Mouse (Mus musculus) limb, embryonic 10.5 days (tissue): ENCODE data around the gene Dars2. TPM values are rescaled to one million over a fixed set of nuclear protein-coding genes. Genes with fewer than 3 reads are reported as not detected.

Experiments used
- DNase-seq: peaks from one replicate; pipeline ENCODE4 v3.0.0-alpha.2; 2017; ENCODE audit warnings: low spot score
- H3K27ac ChIP-seq: fragments of 300-500 bp; sonication (generic); 2 replicates; pipeline ENCODE4 v1.5.1; 2016; ENCODE audit warnings: mild to moderate bottlenecking
- H3K27me3 ChIP-seq: fragments of 300-500 bp; sonication (generic); 2 replicates; pipeline ENCODE4 v1.6.1; 2016; ENCODE audit warnings: low read depth, mild to moderate bottlenecking; ENCODE audit not compliant: poor library complexity, severe bottlenecking
- H3K36me3 ChIP-seq: fragments of 300-500 bp; sonication (generic); 2 replicates; pipeline ENCODE4 v1.6.1; 2016; ENCODE audit warnings: mild to moderate bottlenecking, moderate library complexity
- H3K4me1 ChIP-seq: fragments of 300-500 bp; sonication (generic); 2 replicates; pipeline ENCODE4 v1.6.1; 2016
- H3K4me3 ChIP-seq: fragments of 300-500 bp; sonication (generic); 2 replicates; pipeline ENCODE4 v1.5.1; 2016; ENCODE audit warnings: mild to moderate bottlenecking, moderate library complexity
- H3K9me3 ChIP-seq: fragments of 300-500 bp; sonication (generic); replicated peaks from 2 replicates; pipeline ENCODE4 v1.6.1; 2016; ENCODE audit warnings: mild to moderate bottlenecking
- WGBS: fragments of 180-500 bp; shearing (Covaris S2); methylation state at CpG from one replicate; pipeline ENCODE4 v1.1.7; 2016; 5-methylcytosine and 5-hydroxymethylcytosine counted together
- polyA plus RNA-seq: library from polyadenylated mRNA; unstranded; fragments of >200 nt; fragmentation: Nextera tagmentation; extraction: Ambion mirVana; gene quantifications from 2 replicates; pipeline ENCODE4 v1.2.1, GENCODE M21; 2016

Gene Dars2
- polyA plus RNA-seq, 1 experiment from 2014 or later: 66.7 TPM

- Histone ChIP-seq H3K4me3 (no peak overlapping the region), H3K36me3 (peaks cover 88% of the 10 kb centered on the region), H3K9me3 (no peaks in the 10 kb centered on the region), H3K4me1 (peaks cover 6% of the 10 kb centered on the region; the same call in 1 of the 2 replicates), H3K27me3 (no peaks in the 10 kb centered on the region), H3K27ac (no peak overlapping the region)
- WGBS: 63% methylated on average over 1 of the region's 1 CpGs
- DNase-seq: peak; percentile 33
Measured at GRCm38 (mm10) chr1:161040426-161040770, 30.1 kb downstream of the Dars2 start.

- Histone ChIP-seq H3K9me3 (no peaks in the 10 kb centered on the region), H3K27ac (no peak overlapping the region), H3K27me3 (no peaks in the 10 kb centered on the region), H3K36me3 (peaks cover 83% of the 10 kb centered on the region), H3K4me3 (no peak overlapping the region), H3K4me1 (peaks cover 6% of the 10 kb centered on the region; the same call in 1 of the 2 replicates)
- WGBS: 10% methylated on average over 3 of the region's 3 CpGs
- peak; percentile 59 for DNase-seq
Measured at GRCm38 (mm10) chr1:161039741-161040425, 30.6 kb downstream of the Dars2 start.

GRCm38 (mm10) chr1:161038968-161039721, 31.3 kb downstream of the Dars2 start:
- DNase-seq: peak; percentile 57

GRCm38 (mm10) chr1:161038004-161038403, 32.5 kb downstream of the Dars2 start:
- Histone ChIP-seq H3K4me1 (peaks cover 15% of the 10 kb centered on the region), H3K4me3 (peak overlapping the region; percentile 86), H3K36me3 (peaks cover 64% of the 10 kb centered on the region), H3K27me3 (no peaks in the 10 kb centered on the region), H3K27ac (peak overlapping the region; percentile 98; the same call in 1 of the 2 replicates), H3K9me3 (no peaks in the 10 kb centered on the region)
- DNase-seq: no peak
- 45% methylated on average over 3 of the region's 3 CpGs for WGBS

More at GRCm38 (mm10) chr1:161038968-161039721, 31.3 kb downstream of the Dars2 start:
- H3K27me3 ChIP-seq: no peaks in the 10 kb centered on the region
- no peak overlapping the region for H3K4me3 ChIP-seq
- WGBS: 5% methylated on average over 3 of the region's 3 CpGs
- H3K36me3 ChIP-seq: peaks cover 75% of the 10 kb centered on the region
- no peaks in the 10 kb centered on the region for H3K9me3 ChIP-seq
- H3K27ac ChIP-seq: peak overlapping the region; percentile 11; the same call in 1 of the 2 replicates
- H3K4me1 ChIP-seq: peaks cover 6% of the 10 kb centered on the region; the same call in 1 of the 2 replicates

GRCm38 (mm10) chr1:161037599-161037998, 32.9 kb downstream of the Dars2 start:
- H3K4me3 ChIP-seq: peak overlapping the region; percentile 86
- DNase-seq: no peak
- no peaks in the 10 kb centered on the region for H3K27me3 ChIP-seq
- H3K27ac ChIP-seq: peak overlapping the region; percentile 98
- no peaks in the 10 kb centered on the region for H3K9me3 ChIP-seq
- H3K4me1 ChIP-seq: peaks cover 15% of the 10 kb centered on the region
- 33% methylated on average over 3 of the region's 3 CpGs for WGBS
- peaks cover 60% of the 10 kb centered on the region for H3K36me3 ChIP-seq

GRCm38 (mm10) chr1:161037026-161037425, 33.4 kb downstream of the Dars2 start:
- DNase-seq: no peak
- peak overlapping the region; percentile 98 for H3K27ac ChIP-seq
- peak overlapping the region; percentile 86 for H3K4me3 ChIP-seq
- 3% methylated on average over 1 of the region's 1 CpGs for WGBS
- peaks cover 60% of the 10 kb centered on the region for H3K36me3 ChIP-seq
- peaks cover 15% of the 10 kb centered on the region for H3K4me1 ChIP-seq
- no peaks in the 10 kb centered on the region for H3K9me3 ChIP-seq
- no peaks in the 10 kb centered on the region for H3K27me3 ChIP-seq

- Histone ChIP-seq H3K4me3 (peak overlapping the region; percentile 86), H3K9me3 (no peaks in the 10 kb centered on the region), H3K4me1 (peaks cover 15% of the 10 kb centered on the region), H3K36me3 (peaks cover 61% of the 10 kb centered on the region), H3K27ac (peak overlapping the region; percentile 98), H3K27me3 (no peaks in the 10 kb centered on the region)
- peak; percentile 50 for DNase-seq
- WGBS: under 1% methylated on average over 5 of the region's 5 CpGs
Measured at GRCm38 (mm10) chr1:161036411-161036841, 34.0 kb downstream of the Dars2 start.

- Histone ChIP-seq H3K36me3 (peaks cover 65% of the 10 kb centered on the region), H3K4me3 (peak overlapping the region; percentile 86), H3K27me3 (no peaks in the 10 kb centered on the region), H3K9me3 (no peaks in the 10 kb centered on the region), H3K4me1 (peaks cover 15% of the 10 kb centered on the region), H3K27ac (peak overlapping the region; percentile 98)
- WGBS: under 1% methylated on average over 6 of the region's 6 CpGs
- DNase-seq: no peak
Measured at GRCm38 (mm10) chr1:161035786-161036404, 34.6 kb downstream of the Dars2 start.

GRCm38 (mm10) chr1:161035281-161035785, 35.1 kb downstream of the Dars2 start:
- Histone ChIP-seq H3K9me3 (no peaks in the 10 kb centered on the region), H3K4me3 (peak overlapping the region; percentile 86), H3K4me1 (peaks cover 15% of the 10 kb centered on the region), H3K36me3 (peaks cover 69% of the 10 kb centered on the region), H3K27me3 (no peaks in the 10 kb centered on the region), H3K27ac (peak overlapping the region; percentile 98)
- DNase-seq: no peak
- WGBS: under 1% methylated on average over 14 of the region's 14 CpGs

- Histone ChIP-seq H3K27ac (peak within 1 kb of the TSS; percentile 98), H3K36me3 (peaks cover 72% of the 10 kb centered on the region), H3K4me3 (peak within 1 kb of the TSS; percentile 86), H3K27me3 (no peaks in the 10 kb centered on the region), H3K9me3 (no peaks in the 10 kb centered on the region), H3K4me1 (peaks cover 15% of the 10 kb centered on the region)
- under 1% methylated on average over 76 of the region's 76 CpGs for WGBS
- peak; percentile 99 for DNase-seq
Measured at GRCm38 (mm10) chr1:161034435-161035280, 35.8 kb downstream of the Dars2 start, which contains the start of gene Zbtb37. Zbtb37 (minus strand) TSS chr1:161034849.

GRCm38 (mm10) chr1:161033856-161034434, 36.5 kb downstream of the Dars2 start:
- WGBS: 1% methylated on average over 21 of the region's 21 CpGs
- DNase-seq: no peak

More at GRCm38 (mm10) chr1:161033856-161034434, 36.5 kb downstream of the Dars2 start:
- Histone ChIP-seq H3K27me3 (no peaks in the 10 kb centered on the region), H3K9me3 (no peaks in the 10 kb centered on the region), H3K4me3 (peak overlapping the region; percentile 86), H3K27ac (peak overlapping the region; percentile 98), H3K36me3 (peaks cover 71% of the 10 kb centered on the region), H3K4me1 (peaks cover 15% of the 10 kb centered on the region)
